ENCODE assay signal across 8 mouse cellular contexts in the genomic region with DNA sequence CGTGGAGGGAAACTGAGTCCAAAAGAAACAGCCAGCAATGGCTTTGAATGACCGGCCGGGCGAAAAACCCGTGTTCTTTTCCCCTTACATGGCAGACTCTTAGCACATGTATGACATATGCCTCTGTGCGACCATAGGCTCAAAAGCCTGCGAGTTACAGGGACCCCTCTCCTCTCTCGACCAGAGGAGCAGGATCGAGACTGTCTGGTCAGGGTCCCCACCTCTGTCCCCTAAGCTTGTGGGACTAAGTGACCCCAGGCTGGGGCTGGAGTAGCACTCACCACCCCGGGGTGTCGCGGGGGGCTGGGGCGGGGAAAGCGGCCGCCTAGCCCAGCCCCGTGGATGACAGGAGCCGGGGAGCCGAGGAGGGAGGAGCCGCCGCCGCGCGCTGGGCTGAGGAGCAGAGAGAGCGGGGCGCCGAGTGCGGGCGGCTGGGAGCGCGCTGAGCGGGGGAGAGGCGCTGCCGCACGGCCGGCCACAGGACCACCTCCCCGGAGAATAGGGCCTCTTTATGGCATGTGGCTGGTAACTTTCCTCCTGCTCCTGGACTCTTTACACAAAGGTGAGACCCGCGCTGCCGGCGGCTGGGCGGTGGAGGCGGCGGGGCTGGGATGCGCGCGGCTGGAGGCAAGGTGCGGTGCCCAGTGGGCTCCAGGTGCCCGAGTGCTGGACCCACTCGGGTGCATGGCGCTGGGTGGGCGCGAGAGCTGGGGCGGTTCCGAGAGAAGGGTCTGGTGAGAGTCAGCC. TPM values are rescaled to one million over a fixed set of nuclear protein-coding genes. Genes with fewer than 3 reads are reported as not detected.
DNase-seq lines count a peak whose midpoint lies in the region; ATAC-seq and TF ChIP-seq lines count a peak whose summit lies in the region.
"Had no signal": no experiment of that assay in that cellular context is flagged by ENCODE, and none has a peak within 500 bp of the region (broad histone marks: within the 10 kb centered on the region; RNA-seq: fewer than 3 reads in every experiment).

No protein-coding gene starts in this region.

- ATAC-seq in granulocyte monocyte progenitor cell, adult 5-6 weeks (replicated peaks; ENCODE audit: poor library complexity, severe bottlenecking) = 0 out of 2 replicates have a peak, but pooled peaks have one; percentile 27
- ATAC-seq in limb, embryonic 14.5 days (ENCODE audit: low FRiP score, low read depth) = no peak
- ATAC-seq in stomach, embryonic 14.5 days (ENCODE audit: insufficient number of reproducible peaks, insufficient read depth, low FRiP score, low read depth) = no peak

- peaks cover 49% of the 10 kb centered on the region for H3K27me3 ChIP-seq in limb, embryonic 14.5 days (ENCODE audit: control insufficient read depth, insufficient read depth, low read length)
- H3K27me3 ChIP-seq in stomach, embryonic 14.5 days (ENCODE audit: control insufficient read depth, insufficient read depth, low read length) = peaks cover 33% of the 10 kb centered on the region

- no peak for TF ChIP-seq POLR2A in limb, embryonic 14.5 days (IDR thresholded peaks at IDR 0.05; ENCODE audit: borderline replicate concordance, extremely low read depth, insufficient read depth, insufficient read length)

- WGBS in limb, embryonic 14.5 days = 2% methylated on average over 39 of the region's 54 CpGs
- 3% methylated on average over 47 of the region's 54 CpGs for WGBS in stomach, embryonic 14.5 days

- peaks cover 14% of the 10 kb centered on the region for H3K4me1 ChIP-seq in limb, embryonic 14.5 days (ENCODE audit: control insufficient read depth, insufficient read depth, low read length)
- peaks cover 10% of the 10 kb centered on the region; the same call in 1 of the 2 replicates for H3K4me1 ChIP-seq in stomach, embryonic 14.5 days (ENCODE audit: control insufficient read depth, insufficient read depth, low read length)

- H3K4me3 ChIP-seq in limb, embryonic 14.5 days (replicated peaks; ENCODE audit: low read length) = peak overlapping the region; percentile 40
- peak overlapping the region; percentile 30 for H3K4me3 ChIP-seq in stomach, embryonic 14.5 days (ENCODE audit: low read depth, low read length)

- H3K4me2 ChIP-seq in limb, embryonic 14.5 days (replicated peaks; ENCODE audit: low read depth, low read length, severe bottlenecking) = peak overlapping the region; percentile 73
- H3K4me2 ChIP-seq in stomach, embryonic 14.5 days (replicated peaks; ENCODE audit: low read depth, low read length) = peak overlapping the region; percentile 54

- intact Hi-C loops in left cerebral cortex, postnatal 14 days (cut with DNase I) = loop anchor here (5.0 to 10.0 kb wide), 2 partner anchors 42 to 165 kb away; no protein-coding TSS in a partner anchor

- DNase-seq in left cerebral cortex, postnatal 14 days (ENCODE audit: low spot score in 2 of 2) = peak; percentile 42 to 71
- no peak for DNase-seq in left cerebral cortex, adult 8-10 months (ENCODE audit: low spot score in 2 of 2)
- DNase-seq in cerebellum, postnatal 14 days = peak; percentile 71 to 78
- DNase-seq in limb, embryonic 14.5 days (ENCODE audit: low spot score) = no peak
- no peak for DNase-seq in spleen, postnatal 10 days (ENCODE audit: low spot score in 2 of 2)

- peak overlapping the region; percentile 40; the same call in 1 of the 2 replicates for H3K9ac ChIP-seq in limb, embryonic 14.5 days (ENCODE audit: low read depth, low read length, severe bottlenecking)
- no peak overlapping the region; the same call in 1 of the 2 replicates for H3K9ac ChIP-seq in stomach, embryonic 14.5 days (replicated peaks; ENCODE audit: low read depth, low read length)
- H3K9ac ChIP-seq: liver, embryonic 14.5 days had no signal

- H3K36me3 ChIP-seq in limb, embryonic 14.5 days (ENCODE audit: control insufficient read depth, insufficient read depth, low read length) = no peaks in the 10 kb centered on the region
- H3K36me3 ChIP-seq in stomach, embryonic 14.5 days (ENCODE audit: control insufficient read depth, insufficient read depth, low read length) = no peaks in the 10 kb centered on the region

- no peaks in the 10 kb centered on the region for H3K9me3 ChIP-seq in limb, embryonic 14.5 days (ENCODE audit: control insufficient read depth, low read length)
- H3K9me3 ChIP-seq in stomach, embryonic 14.5 days (ENCODE audit: control insufficient read depth, low read depth, low read length) = no peaks in the 10 kb centered on the region

- no peak overlapping the region for H3K27ac ChIP-seq in limb, embryonic 14.5 days (replicated peaks; ENCODE audit: low read depth, low read length)
- H3K27ac ChIP-seq in stomach, embryonic 14.5 days (ENCODE audit: low read length) = no peak overlapping the region
- H3K27ac ChIP-seq: liver, embryonic 14.5 days had no signal

RNA-seq across cellular contexts. Expression of gene Dscaml1, which starts 3.7 kb away (rescaled TPM):
- 10 to 100 TPM; 41.4 to 44.3 TPM for total RNA-seq in left cerebral cortex, postnatal 14 days (2021)
- 10 to 100 TPM; 42.5 to 65.6 (median 47.0) TPM for total RNA-seq in left cerebral cortex, adult 8-10 months (2022)
- not detected in 2 replicates for total RNA-seq in granulocyte monocyte progenitor cell, adult 5-6 weeks (2014; fragmentation: Nextera tagmentation)
- not detected in 2 replicates for total RNA-seq in granulocyte monocyte progenitor cell, adult 5-6 weeks (2017)
- polyA plus RNA-seq in limb, embryonic 14.5 days (2012; rRNA removed) = 1.0 and 1.3 TPM in 2 replicates
- polyA plus RNA-seq in limb, embryonic 14.5 days (2014; fragmentation: Nextera tagmentation; extraction: Ambion mirVana) = 0.40 and 0.43 TPM in 2 replicates
- polyA plus RNA-seq in stomach, embryonic 14.5 days (2014; fragmentation: Nextera tagmentation; extraction: Ambion mirVana) = 0.06 TPM in 1 of 2 replicates, not detected in the other
- polyA plus RNA-seq: liver, embryonic 14.5 days had no signal

RNA-seq across cellular contexts. Expression of gene Fxyd2, which starts 30.7 kb away (rescaled TPM):
- total RNA-seq in left cerebral cortex, postnatal 14 days (2021) = 1 to 10 TPM; 6.6 to 7.5 TPM
- total RNA-seq in left cerebral cortex, adult 8-10 months (2022) = 10 to 100 TPM in 1 of 4 experiments, 1 to 10 TPM in 3; 6.5 to 11.3 (median 7.9) TPM
- total RNA-seq in granulocyte monocyte progenitor cell, adult 5-6 weeks (2014; fragmentation: Nextera tagmentation) = not detected in 2 replicates
- total RNA-seq in granulocyte monocyte progenitor cell, adult 5-6 weeks (2017) = 1.6 and 2.5 TPM in 2 replicates
- polyA plus RNA-seq in limb, embryonic 14.5 days (2012; rRNA removed) = 6.0 and 8.5 TPM in 2 replicates
- polyA plus RNA-seq in limb, embryonic 14.5 days (2014; fragmentation: Nextera tagmentation; extraction: Ambion mirVana) = 6.1 and 7.6 TPM in 2 replicates
- polyA plus RNA-seq in stomach, embryonic 14.5 days (2014; fragmentation: Nextera tagmentation; extraction: Ambion mirVana) = 4.4 and 5.3 TPM in 2 replicates

Comparison
In these comparisons a context has a peak if more than half of its experiments do, and no peak if none do; other contexts are left out.
1. DNase-seq: peak in left cerebral cortex, postnatal 14 days (2 of 2) and cerebellum, postnatal 14 days (2 of 2); none in left cerebral cortex, adult 8-10 months (0 of 2), limb, embryonic 14.5 days (single experiment) and spleen, postnatal 10 days (0 of 2).
2. RNA of gene Dscaml1, which starts 3.7 kb away (total RNA-seq): 42.5 to 65.6 TPM in left cerebral cortex, adult 8-10 months and 41.4 to 44.3 TPM in left cerebral cortex, postnatal 14 days; not detected in granulocyte monocyte progenitor cell, adult 5-6 weeks; every median in the first group is over 10 times any median in the second.